Mouse (Mus musculus) mesoderm, embryonic 11.5 days (tissue): ENCODE results near the gene Gm20390.
A peak's percentile ranks its signal among the peaks of the same experiment; 100 is the strongest.
"Not testable (repeated sequence)": the region's sequence is repeated elsewhere in the genome, so short reads cannot be mapped to it uniquely, and the experiment has no call there.

Experiments used
- DNase-seq: peaks from one replicate; pipeline ENCODE4 v3.0.0-alpha.2; 2012; ENCODE audit warnings: low read depth, low spot score

The Gm20390 gene

GRCm38 (mm10) chr11:93965391-93965790 is 2.7 kb downstream of the Gm20390 start:
- DNase-seq: no peak

GRCm38 (mm10) chr11:93963013-93963412 is 5.1 kb downstream of the Gm20390 start:
- DNase-seq: no peak

- DNase-seq: no peak
These were observed 6.6 kb downstream of the Gm20390 start for GRCm38 (mm10) chr11:93961482-93961881.

GRCm38 (mm10) chr11:93957746-93958145 is 10.3 kb downstream of the Gm20390 start:
- DNase-seq: no peak

GRCm38 (mm10) chr11:93957031-93957555 is 11.0 kb downstream of the Gm20390 start:
- no peak for DNase-seq

GRCm38 (mm10) chr11:93956159-93956558 is 11.9 kb downstream of the Gm20390 start, which contains the start of gene Nme2:
Gene Nme2 (minus strand): TSS chr11:93956259.
- DNase-seq: no peak

- DNase-seq: peak; percentile 92
These were observed 12.6 kb downstream of the Gm20390 start for GRCm38 (mm10) chr11:93955256-93956150.

- DNase-seq: no peak
These were observed 13.3 kb downstream of the Gm20390 start for GRCm38 (mm10) chr11:93954738-93955255.

- DNase-seq: no peak
These were observed 15.7 kb downstream of the Gm20390 start for GRCm38 (mm10) chr11:93952376-93952775.

- no peak for DNase-seq
These were observed 18.0 kb downstream of the Gm20390 start for GRCm38 (mm10) chr11:93950045-93950444.

- DNase-seq: no peak
These were observed 19.1 kb downstream of the Gm20390 start for GRCm38 (mm10) chr11:93948887-93949567.

GRCm38 (mm10) chr11:93944986-93945385 is 23.1 kb downstream of the Gm20390 start:
- no peak for DNase-seq

GRCm38 (mm10) chr11:93940906-93941305 is 27.2 kb downstream of the Gm20390 start:
- DNase-seq: no peak

- DNase-seq: no peak
These were observed 39.0 kb downstream of the Gm20390 start for GRCm38 (mm10) chr11:93929106-93929505.

- not testable (repeated sequence) for DNase-seq
These were observed 53.1 kb downstream of the Gm20390 start for GRCm38 (mm10) chr11:93915019-93915418.

GRCm38 (mm10) chr11:93911603-93912002 is 56.5 kb downstream of the Gm20390 start:
- DNase-seq: no peak

- no peak for DNase-seq
These were observed 59.3 kb downstream of the Gm20390 start for GRCm38 (mm10) chr11:93908829-93909228.

- no peak for DNase-seq
These were observed 60.3 kb downstream of the Gm20390 start for GRCm38 (mm10) chr11:93907839-93908238.

- DNase-seq: no peak
These were observed 61.3 kb downstream of the Gm20390 start for GRCm38 (mm10) chr11:93906834-93907233.
